Mouse (Mus musculus): ENCODE data around the gene Cx3cr1. TPM values are rescaled to one million over a fixed set of nuclear protein-coding genes. Genes with fewer than 3 reads are reported as not detected.

Gene Cx3cr1
- polyA plus RNA-seq, 1 experiment from 2014 or later = 9.0 TPM

GRCm38 (mm10) chr9:120010781-120011511 lies 58.7 kb downstream of the Cx3cr1 start:
- Histone ChIP-seq H3K9ac (peak overlapping the region; percentile 45), H3K27ac (peak overlapping the region; percentile 77), H3K36me3 (replicated peaks; ENCODE audit: control insufficient read depth, insufficient read depth) (no peaks in the 10 kb centered on the region), H3K4me3 (replicated peaks; ENCODE audit: low read length) (peak overlapping the region; percentile 39), H3K4me1 (replicated peaks; ENCODE audit: control insufficient read depth, insufficient read depth, low read length) (0 out of 2 replicates have a peak, but pooled peaks cover 3% of the 10 kb centered on the region), H3K27me3 (ENCODE audit: control insufficient read depth, insufficient read depth, low read length) (no peaks in the 10 kb centered on the region), H3K9me3 (ENCODE audit: control insufficient read depth, low read length) (no peaks in the 10 kb centered on the region), H3K4me2 (replicated peaks) (peak overlapping the region; percentile 70)
- DNase-seq (ENCODE audit: low spot score) (peak; percentile 99), ATAC-seq (ENCODE audit: low FRiP score) (peak; percentile 94)
- WGBS = 2% methylated on average over 59 of the region's 60 CpGs

- no peaks in the 10 kb centered on the region for H3K27me3 ChIP-seq (ENCODE audit: control insufficient read depth, insufficient read depth, low read length)
- 0 out of 2 replicates have a peak, but pooled peaks cover 3% of the 10 kb centered on the region for H3K4me1 ChIP-seq (replicated peaks; ENCODE audit: control insufficient read depth, insufficient read depth, low read length)
- H3K4me2 ChIP-seq (replicated peaks) = no peak overlapping the region
- H3K9ac ChIP-seq = no peak overlapping the region
- ATAC-seq (ENCODE audit: low FRiP score) = no peak
- H3K9me3 ChIP-seq (ENCODE audit: control insufficient read depth, low read length) = no peaks in the 10 kb centered on the region
- H3K27ac ChIP-seq = no peak overlapping the region
- WGBS = 93% methylated on average over 3 of the region's 3 CpGs
- no peak overlapping the region for H3K4me3 ChIP-seq (replicated peaks; ENCODE audit: low read length)
- no peaks in the 10 kb centered on the region for H3K36me3 ChIP-seq (replicated peaks; ENCODE audit: control insufficient read depth, insufficient read depth)
- no peak for DNase-seq (ENCODE audit: low spot score)
These were observed 59.8 kb downstream of the Cx3cr1 start for GRCm38 (mm10) chr9:120009871-120010270.

- H3K9ac ChIP-seq = no peak overlapping the region
- no peak overlapping the region for H3K4me3 ChIP-seq (replicated peaks; ENCODE audit: low read length)
- H3K9me3 ChIP-seq (ENCODE audit: control insufficient read depth, low read length) = no peaks in the 10 kb centered on the region
- H3K4me1 ChIP-seq (replicated peaks; ENCODE audit: control insufficient read depth, insufficient read depth, low read length) = 0 out of 2 replicates have a peak, but pooled peaks cover 3% of the 10 kb centered on the region
- ATAC-seq (ENCODE audit: low FRiP score) = no peak
- H3K27me3 ChIP-seq (ENCODE audit: control insufficient read depth, insufficient read depth, low read length) = no peaks in the 10 kb centered on the region
- no peak overlapping the region for H3K27ac ChIP-seq
- H3K4me2 ChIP-seq (replicated peaks) = no peak overlapping the region
- no peaks in the 10 kb centered on the region for H3K36me3 ChIP-seq (replicated peaks; ENCODE audit: control insufficient read depth, insufficient read depth)
- WGBS = 73% methylated on average over 7 of the region's 7 CpGs
- DNase-seq (ENCODE audit: low spot score) = no peak
These were observed 60.3 kb downstream of the Cx3cr1 start for GRCm38 (mm10) chr9:120009226-120009841.

- Histone ChIP-seq H3K27ac (no peak overlapping the region), H3K4me2 (replicated peaks) (no peak overlapping the region), H3K4me3 (replicated peaks; ENCODE audit: low read length) (no peak overlapping the region), H3K9me3 (ENCODE audit: control insufficient read depth, low read length) (no peaks in the 10 kb centered on the region), H3K36me3 (replicated peaks; ENCODE audit: control insufficient read depth, insufficient read depth) (no peaks in the 10 kb centered on the region), H3K27me3 (ENCODE audit: control insufficient read depth, insufficient read depth, low read length) (no peaks in the 10 kb centered on the region), H3K4me1 (replicated peaks; ENCODE audit: control insufficient read depth, insufficient read depth, low read length) (0 out of 2 replicates have a peak, but pooled peaks cover 3% of the 10 kb centered on the region), H3K9ac (no peak overlapping the region)
- DNase-seq (ENCODE audit: low spot score) (no peak), ATAC-seq (ENCODE audit: low FRiP score) (no peak)
- WGBS = 82% methylated on average over 1 of the region's 1 CpGs
These were observed 61.8 kb downstream of the Cx3cr1 start for GRCm38 (mm10) chr9:120007833-120008232.

GRCm38 (mm10) chr9:120005936-120006335 lies 63.7 kb downstream of the Cx3cr1 start:
- Histone ChIP-seq H3K4me3 (replicated peaks; ENCODE audit: low read length) (no peak overlapping the region), H3K4me2 (replicated peaks) (no peak overlapping the region), H3K27me3 (ENCODE audit: control insufficient read depth, insufficient read depth, low read length) (no peaks in the 10 kb centered on the region; the same call in 1 of the 2 replicates), H3K4me1 (replicated peaks; ENCODE audit: control insufficient read depth, insufficient read depth, low read length) (0 out of 2 replicates have a peak, but pooled peaks cover 4% of the 10 kb centered on the region), H3K9ac (no peak overlapping the region), H3K9me3 (ENCODE audit: control insufficient read depth, low read length) (no peaks in the 10 kb centered on the region), H3K36me3 (replicated peaks; ENCODE audit: control insufficient read depth, insufficient read depth) (no peaks in the 10 kb centered on the region), H3K27ac (no peak overlapping the region)
- ATAC-seq (ENCODE audit: low FRiP score) = no peak
- WGBS = 72% methylated on average over 3 of the region's 3 CpGs
- DNase-seq (ENCODE audit: low spot score) = no peak

- Histone ChIP-seq H3K4me3 (replicated peaks; ENCODE audit: low read length) (no peak overlapping the region), H3K27me3 (ENCODE audit: control insufficient read depth, insufficient read depth, low read length) (no peaks in the 10 kb centered on the region; the same call in 1 of the 2 replicates), H3K4me1 (replicated peaks; ENCODE audit: control insufficient read depth, insufficient read depth, low read length) (0 out of 2 replicates have a peak, but pooled peaks cover 4% of the 10 kb centered on the region), H3K27ac (no peak overlapping the region), H3K9ac (no peak overlapping the region), H3K9me3 (ENCODE audit: control insufficient read depth, low read length) (no peaks in the 10 kb centered on the region), H3K36me3 (replicated peaks; ENCODE audit: control insufficient read depth, insufficient read depth) (no peaks in the 10 kb centered on the region), H3K4me2 (replicated peaks) (no peak overlapping the region)
- DNase-seq (ENCODE audit: low spot score) (no peak), ATAC-seq (ENCODE audit: low FRiP score) (no peak)
- WGBS = 76% methylated on average over 5 of the region's 5 CpGs
These were observed 66.8 kb downstream of the Cx3cr1 start for GRCm38 (mm10) chr9:120002893-120003292.

GRCm38 (mm10) chr9:120001945-120002725 lies 67.5 kb downstream of the Cx3cr1 start:
- no peaks in the 10 kb centered on the region for H3K9me3 ChIP-seq (ENCODE audit: control insufficient read depth, low read length)
- no peak overlapping the region for H3K27ac ChIP-seq
- H3K36me3 ChIP-seq (replicated peaks; ENCODE audit: control insufficient read depth, insufficient read depth) = no peaks in the 10 kb centered on the region
- H3K4me2 ChIP-seq (replicated peaks) = peak overlapping the region; percentile 44
- peak overlapping the region; percentile 22 for H3K4me3 ChIP-seq (replicated peaks; ENCODE audit: low read length)
- WGBS = 10% methylated on average over 31 of the region's 31 CpGs
- H3K4me1 ChIP-seq (replicated peaks; ENCODE audit: control insufficient read depth, insufficient read depth, low read length) = 0 out of 2 replicates have a peak, but pooled peaks cover 4% of the 10 kb centered on the region
- no peaks in the 10 kb centered on the region; the same call in 1 of the 2 replicates for H3K27me3 ChIP-seq (ENCODE audit: control insufficient read depth, insufficient read depth, low read length)
- H3K9ac ChIP-seq = peak overlapping the region; percentile 25; the same call in 1 of the 2 replicates
- peak; percentile 69 for DNase-seq (ENCODE audit: low spot score)
- ATAC-seq (ENCODE audit: low FRiP score) = no peak

- Histone ChIP-seq H3K27me3 (ENCODE audit: control insufficient read depth, insufficient read depth, low read length) (no peaks in the 10 kb centered on the region; the same call in 1 of the 2 replicates), H3K4me1 (replicated peaks; ENCODE audit: control insufficient read depth, insufficient read depth, low read length) (0 out of 2 replicates have a peak, but pooled peaks cover 4% of the 10 kb centered on the region), H3K36me3 (replicated peaks; ENCODE audit: control insufficient read depth, insufficient read depth) (no peaks in the 10 kb centered on the region), H3K9me3 (ENCODE audit: control insufficient read depth, low read length) (no peaks in the 10 kb centered on the region), H3K4me2 (replicated peaks) (no peak overlapping the region), H3K27ac (no peak overlapping the region), H3K4me3 (replicated peaks; ENCODE audit: low read length) (no peak overlapping the region), H3K9ac (no peak overlapping the region)
- ATAC-seq (ENCODE audit: low FRiP score) (no peak), DNase-seq (ENCODE audit: low spot score) (no peak)
- WGBS = 82% methylated on average over 5 of the region's 5 CpGs
These were observed 68.9 kb downstream of the Cx3cr1 start for GRCm38 (mm10) chr9:120000761-120001160.

GRCm38 (mm10) chr9:119999636-120000035 lies 70.0 kb downstream of the Cx3cr1 start:
- H3K4me2 ChIP-seq (replicated peaks) = no peak overlapping the region
- 81% methylated on average over 6 of the region's 6 CpGs for WGBS
- DNase-seq (ENCODE audit: low spot score) (no peak), ATAC-seq (ENCODE audit: low FRiP score) (no peak)
- no peaks in the 10 kb centered on the region for H3K36me3 ChIP-seq (replicated peaks; ENCODE audit: control insufficient read depth, insufficient read depth)
- H3K27me3 ChIP-seq (ENCODE audit: control insufficient read depth, insufficient read depth, low read length) = no peaks in the 10 kb centered on the region; the same call in 1 of the 2 replicates
- H3K4me1 ChIP-seq (replicated peaks; ENCODE audit: control insufficient read depth, insufficient read depth, low read length) = 0 out of 2 replicates have a peak, but pooled peaks cover 4% of the 10 kb centered on the region
- H3K9ac ChIP-seq = no peak overlapping the region
- H3K27ac ChIP-seq = no peak overlapping the region
- no peaks in the 10 kb centered on the region for H3K9me3 ChIP-seq (ENCODE audit: control insufficient read depth, low read length)
- no peak overlapping the region for H3K4me3 ChIP-seq (replicated peaks; ENCODE audit: low read length)
